Mouse (Mus musculus) lung, postnatal 0 days (tissue): ENCODE results near the gene C1s2.

Experiments
- CTCF ChIP-seq: IDR thresholded peaks from 2 replicates; pipeline ENCODE4 v1.5.1; 2016; ENCODE audit warnings: antibody characterized with exemption, mild to moderate bottlenecking
- EP300 ChIP-seq: IDR thresholded peaks from 2 replicates; pipeline ENCODE4 v1.6.1; 2016; ENCODE audit warnings: antibody characterized with exemption, mild to moderate bottlenecking, control low read depth

DNA sequence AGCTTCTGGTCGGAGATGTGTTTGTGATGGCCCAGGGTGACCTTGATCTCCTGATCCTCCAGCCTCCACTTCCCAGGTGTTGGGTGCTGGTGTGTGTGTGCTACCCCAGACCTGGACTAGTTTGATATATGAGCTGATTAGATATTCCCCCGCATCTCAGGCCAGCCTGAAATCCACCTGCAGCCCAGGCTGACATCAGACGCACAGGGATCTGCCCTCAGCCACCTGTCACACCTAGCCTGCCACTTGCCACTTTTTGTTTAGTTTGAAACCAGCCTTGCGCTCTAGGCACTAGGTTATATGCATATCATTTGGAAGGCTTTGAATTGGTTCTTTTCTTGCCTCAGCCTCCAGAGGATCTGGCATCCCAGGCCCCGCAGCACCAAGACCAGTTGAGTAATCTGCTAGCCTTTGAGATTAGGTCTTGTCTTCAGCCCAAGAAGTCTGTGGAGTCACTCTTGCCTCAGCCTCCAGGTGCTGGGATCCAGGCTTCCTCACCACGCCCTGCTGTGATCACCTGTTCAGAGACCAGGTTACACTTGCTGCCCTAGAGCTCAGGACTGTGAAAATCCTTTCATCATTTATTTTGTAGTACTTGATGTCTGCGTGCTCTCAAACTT lies 34.5 kb upstream of the C1s2 start:
- TF ChIP-seq CTCF = no peak
- TF ChIP-seq EP300 = no peak
